Mouse (Mus musculus) stomach, embryonic 16.5 days (tissue): ENCODE results near the gene Arnt. TPM values are rescaled to one million over a fixed set of nuclear protein-coding genes. Genes with fewer than 3 reads are reported as not detected.
"Not testable (repeated sequence)": the region's sequence is repeated elsewhere in the genome, so short reads cannot be mapped to it uniquely, and the experiment has no call there.

Experiments used
- ATAC-seq: fragments of 200-750 bp; cut with Nextera tagmentation; 2 replicates; pipeline ENCODE4 v1.8.0; 2017; ENCODE audit warnings: moderate number of reproducible peaks, moderate TSS enrichment; ENCODE audit not compliant: insufficient read depth, low FRiP score
- H3K27ac ChIP-seq: fragments of 300-500 bp; sonication (generic); 2 replicates; pipeline ENCODE4 v1.5.1; 2014; ENCODE audit warnings: low read length
- H3K27me3 ChIP-seq: fragments of 300-500 bp; sonication (generic); 2 replicates; pipeline ENCODE4 v1.6.1; 2014; ENCODE audit warnings: low read length, control low read depth, mixed read lengths; ENCODE audit not compliant: control insufficient read depth, insufficient read depth
- H3K36me3 ChIP-seq: fragments of 300-500 bp; sonication (generic); 2 replicates; pipeline ENCODE4 v1.6.1; 2014; ENCODE audit warnings: low read length; ENCODE audit not compliant: control insufficient read depth, insufficient read depth
- H3K4me1 ChIP-seq: fragments of 300-500 bp; sonication (generic); 2 replicates; pipeline ENCODE4 v1.6.1; 2014; ENCODE audit warnings: low read length, control low read depth, mixed read lengths; ENCODE audit not compliant: control insufficient read depth, insufficient read depth
- H3K4me2 ChIP-seq: fragments of 300-500 bp; sonication (generic); 2 replicates; pipeline ENCODE4 v1.6.1; 2014; ENCODE audit warnings: low read depth, low read length, mixed read lengths
- H3K4me3 ChIP-seq: fragments of 300-500 bp; sonication (generic); replicated peaks from 2 replicates; pipeline ENCODE4 v1.5.1; 2014; ENCODE audit warnings: mild to moderate bottlenecking, low read length
- H3K9ac ChIP-seq: fragments of 300-500 bp; sonication (generic); 2 replicates; pipeline ENCODE4 v1.6.1; 2014; ENCODE audit warnings: low read length
- H3K9me3 ChIP-seq: fragments of 300-500 bp; sonication (generic); replicated peaks from 2 replicates; pipeline ENCODE4 v1.6.1; 2016; ENCODE audit warnings: low read length, control low read depth; ENCODE audit not compliant: control insufficient read depth
- WGBS: fragments of 180-500 bp; shearing (Covaris S2); extraction: QIAGEN DNeasy Blood & Tissue Kit; methylation state at CpG from one replicate; pipeline ENCODE4 v1.1.7; 2014; 5-methylcytosine and 5-hydroxymethylcytosine counted together
- polyA plus RNA-seq: library from polyadenylated mRNA; unstranded; fragments of >200 nt; fragmentation: Nextera tagmentation; extraction: Ambion mirVana; gene quantifications from 2 replicates; pipeline ENCODE4 v1.2.1, GENCODE M21; 2015

Arnt gene
- polyA plus RNA-seq, 1 experiment from 2014 or later, result 46.5 TPM

GRCm38 (mm10) chr3:95427117-95427890, 6.9 kb upstream of the Arnt start:
- H3K27ac ChIP-seq, H3K4me1 ChIP-seq, H3K36me3 ChIP-seq, H3K27me3 ChIP-seq, H3K9me3 ChIP-seq: not testable (repeated sequence)
- WGBS, result 29% methylated on average over 6 of the region's 33 CpGs
- H3K4me3 ChIP-seq, result peak overlapping the region; percentile 35
- ATAC-seq, result peak; percentile 74; the same call in 1 of the 2 replicates
- peak overlapping the region; percentile 58 for H3K4me2 ChIP-seq
- H3K9ac ChIP-seq, result peak overlapping the region; percentile 60; the same call in 1 of the 2 replicates

- not testable (repeated sequence) for H3K4me1 ChIP-seq, ATAC-seq, H3K27me3 ChIP-seq, H3K9me3 ChIP-seq, H3K36me3 ChIP-seq, H3K27ac ChIP-seq
- Histone ChIP-seq H3K9ac (peak overlapping the region; percentile 60; the same call in 1 of the 2 replicates), H3K4me2 (peak overlapping the region; percentile 58), H3K4me3 (peak overlapping the region; percentile 35)
- 17% methylated on average over 14 of the region's 21 CpGs for WGBS
These were observed 6.3 kb upstream of the Arnt start for GRCm38 (mm10) chr3:95427891-95428238.

GRCm38 (mm10) chr3:95428423-95428822, 5.8 kb upstream of the Arnt start:
- not testable (repeated sequence) for H3K9ac ChIP-seq, H3K27ac ChIP-seq, H3K36me3 ChIP-seq, H3K4me1 ChIP-seq, H3K4me2 ChIP-seq, H3K27me3 ChIP-seq, H3K4me3 ChIP-seq, H3K9me3 ChIP-seq, ATAC-seq
- WGBS, result 60% methylated on average over 5 of the region's 11 CpGs

GRCm38 (mm10) chr3:95433301-95433915, 780 bp upstream of the Arnt start:
- Histone ChIP-seq H3K27ac (peak overlapping the region; percentile 85), H3K27me3 (no peaks in the 10 kb centered on the region), H3K4me2 (peak overlapping the region; percentile 90), H3K9ac (peak overlapping the region; percentile 86; the same call in 1 of the 2 replicates), H3K36me3 (peaks cover 9% of the 10 kb centered on the region; the same call in 1 of the 2 replicates), H3K4me3 (peak overlapping the region; percentile 94), H3K9me3 (no peaks in the 10 kb centered on the region), H3K4me1 (peaks cover 6% of the 10 kb centered on the region; the same call in 1 of the 2 replicates)
- WGBS, result 66% methylated on average over 10 of the region's 10 CpGs
- no peak for ATAC-seq

GRCm38 (mm10) chr3:95434983-95435370, 789 bp downstream of the Arnt start:
- Histone ChIP-seq H3K4me1 (peaks cover 6% of the 10 kb centered on the region; the same call in 1 of the 2 replicates), H3K27ac (peak overlapping the region; percentile 85), H3K9ac (peak overlapping the region; percentile 86), H3K4me3 (peak overlapping the region; percentile 94), H3K9me3 (no peaks in the 10 kb centered on the region), H3K27me3 (no peaks in the 10 kb centered on the region), H3K4me2 (peak overlapping the region; percentile 90), H3K36me3 (peaks cover 9% of the 10 kb centered on the region; the same call in 1 of the 2 replicates)
- ATAC-seq, result no peak
- WGBS, result 1% methylated on average over 7 of the region's 7 CpGs

- no peaks in the 10 kb centered on the region for H3K27me3 ChIP-seq
- 0 out of 2 replicates have a peak overlapping the region, but pooled peaks have one; percentile 16 for H3K4me3 ChIP-seq
- peaks cover 9% of the 10 kb centered on the region; the same call in 1 of the 2 replicates for H3K36me3 ChIP-seq
- no peak overlapping the region for H3K27ac ChIP-seq
- no peak overlapping the region for H3K9ac ChIP-seq
- 53% methylated on average over 1 of the region's 1 CpGs for WGBS
- peaks cover 6% of the 10 kb centered on the region; the same call in 1 of the 2 replicates for H3K4me1 ChIP-seq
- H3K4me2 ChIP-seq, result peak overlapping the region; percentile 90
- no peaks in the 10 kb centered on the region for H3K9me3 ChIP-seq
- ATAC-seq, result no peak
These were observed 1.4 kb downstream of the Arnt start for GRCm38 (mm10) chr3:95435561-95435960.

- 96% methylated on average over 4 of the region's 4 CpGs for WGBS
- not testable (repeated sequence) for H3K4me2 ChIP-seq, H3K4me1 ChIP-seq, H3K9ac ChIP-seq, ATAC-seq, H3K27ac ChIP-seq, H3K4me3 ChIP-seq, H3K27me3 ChIP-seq, H3K9me3 ChIP-seq, H3K36me3 ChIP-seq
These were observed 4.4 kb downstream of the Arnt start for GRCm38 (mm10) chr3:95438636-95439035.

- Histone ChIP-seq H3K4me3 (no peak overlapping the region), H3K9ac (no peak overlapping the region), H3K9me3 (no peaks in the 10 kb centered on the region), H3K4me1 (peaks cover 6% of the 10 kb centered on the region; the same call in 1 of the 2 replicates), H3K27ac (no peak overlapping the region), H3K27me3 (no peaks in the 10 kb centered on the region), H3K4me2 (no peak overlapping the region), H3K36me3 (peaks cover 9% of the 10 kb centered on the region; the same call in 1 of the 2 replicates)
- ATAC-seq, result no peak
These were observed 5.5 kb downstream of the Arnt start for GRCm38 (mm10) chr3:95439670-95440069.

GRCm38 (mm10) chr3:95442406-95443117, 8.4 kb downstream of the Arnt start:
- ATAC-seq, result no peak
- 0 out of 2 replicates have a peak, but pooled peaks cover 3% of the 10 kb centered on the region for H3K4me1 ChIP-seq
- no peak overlapping the region for H3K9ac ChIP-seq
- 91% methylated on average over 5 of the region's 5 CpGs for WGBS
- H3K36me3 ChIP-seq, result peaks cover 6% of the 10 kb centered on the region; the same call in 1 of the 2 replicates
- no peaks in the 10 kb centered on the region for H3K9me3 ChIP-seq
- no peak overlapping the region for H3K4me3 ChIP-seq
- H3K27ac ChIP-seq, result no peak overlapping the region
- H3K4me2 ChIP-seq, result no peak overlapping the region
- H3K27me3 ChIP-seq, result no peaks in the 10 kb centered on the region
